Mouse (Mus musculus) fat pad, adult 2 months (tissue): ENCODE measurements around the gene Pigt.

Experiments used
- DNase-seq: peaks from one replicate; pipeline ENCODE4 v3.0.0-alpha.2; 2011; ENCODE audit warnings: low read depth, low spot score; ENCODE audit errors: extremely low read depth

The Pigt gene

GRCm38 (mm10) chr2:164519171-164519526, 21.8 kb downstream of the Pigt start:
- DNase-seq = no peak

DNA sequence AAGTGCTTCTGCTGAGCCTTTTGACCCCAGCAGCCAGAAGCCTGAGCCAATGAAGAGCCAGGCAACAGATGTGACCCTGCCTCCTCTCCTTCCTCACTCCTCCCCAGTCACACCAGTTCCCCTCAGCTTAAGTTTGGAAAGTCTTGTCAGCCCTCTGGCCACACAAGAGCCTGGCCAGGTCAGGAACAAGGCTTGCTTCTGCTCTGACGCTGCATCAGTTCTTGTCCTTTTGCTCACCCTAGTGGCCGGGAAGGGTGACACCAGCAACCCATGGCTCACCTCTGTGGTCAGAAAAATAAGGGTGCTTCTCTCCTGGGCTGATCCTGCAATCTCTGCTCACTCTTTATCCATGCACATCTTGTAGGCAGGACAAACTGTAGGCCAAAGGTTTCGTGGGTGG, 23.5 kb downstream of the Pigt start:
- no peak for DNase-seq

GRCm38 (mm10) chr2:164521841-164522240, 24.5 kb downstream of the Pigt start:
- DNase-seq = no peak

DNA sequence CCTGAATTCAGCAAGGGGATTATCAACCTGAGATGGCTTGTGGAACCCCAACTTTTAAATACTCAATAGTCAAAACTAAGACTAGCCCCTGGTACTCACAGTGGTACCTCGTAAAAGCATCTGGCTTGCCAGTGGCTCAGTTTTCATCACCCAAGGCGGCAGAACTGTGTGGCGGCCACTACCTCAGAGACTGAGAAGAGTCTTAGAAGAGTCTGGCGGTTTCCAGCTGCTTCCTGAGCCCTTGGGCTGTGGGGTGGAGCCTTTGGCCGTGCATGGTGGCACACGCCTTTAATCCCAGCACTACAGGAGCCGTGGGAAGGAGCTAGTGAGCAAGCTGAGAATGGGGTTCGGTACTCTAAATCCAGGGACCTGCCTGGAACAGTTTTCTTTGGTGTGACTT, 25.0 kb downstream of the Pigt start:
- DNase-seq = no peak

GRCm38 (mm10) chr2:164523301-164523773, 26.0 kb downstream of the Pigt start:
- DNase-seq = no peak

DNA sequence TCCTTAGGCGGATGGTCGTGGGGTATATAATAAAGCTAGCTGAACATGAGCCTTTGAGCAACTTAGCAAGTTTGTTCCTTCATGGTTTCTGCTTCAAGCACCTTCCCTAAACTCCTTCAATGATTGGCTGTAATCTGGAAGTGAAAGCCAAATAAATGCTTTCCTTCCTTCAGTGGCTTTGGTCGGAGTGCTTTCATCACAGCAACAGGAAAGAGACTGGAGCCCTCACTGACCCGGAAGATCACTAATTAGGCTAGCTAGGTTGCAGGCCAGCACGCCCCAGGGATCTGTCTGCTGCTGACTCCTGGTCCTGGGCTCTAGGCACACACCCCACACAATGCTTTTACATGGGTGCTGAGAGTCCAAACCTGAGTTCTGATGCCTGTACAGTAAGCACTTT, 31.2 kb downstream of the Pigt start:
- DNase-seq = no peak

DNA sequence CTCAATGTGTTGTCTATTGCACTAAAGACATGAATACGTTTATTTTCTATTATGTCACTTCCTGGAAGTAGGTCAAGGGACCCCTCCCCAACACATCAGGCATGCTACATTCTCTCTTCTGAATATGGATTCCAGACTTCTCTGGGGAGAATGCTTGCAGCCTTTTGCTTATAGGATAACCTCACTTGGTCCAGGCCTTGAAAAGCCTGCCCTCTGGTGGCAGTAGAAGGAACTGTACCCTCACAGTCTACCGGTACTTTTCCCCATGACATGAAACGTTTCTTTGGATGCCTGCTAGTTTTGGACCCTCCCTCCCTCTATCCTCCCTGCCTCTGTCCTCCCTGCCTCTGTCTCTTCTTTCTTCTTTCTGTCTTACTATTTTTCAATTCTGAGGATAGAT, 33.8 kb downstream of the Pigt start:
- DNase-seq = no peak

DNA sequence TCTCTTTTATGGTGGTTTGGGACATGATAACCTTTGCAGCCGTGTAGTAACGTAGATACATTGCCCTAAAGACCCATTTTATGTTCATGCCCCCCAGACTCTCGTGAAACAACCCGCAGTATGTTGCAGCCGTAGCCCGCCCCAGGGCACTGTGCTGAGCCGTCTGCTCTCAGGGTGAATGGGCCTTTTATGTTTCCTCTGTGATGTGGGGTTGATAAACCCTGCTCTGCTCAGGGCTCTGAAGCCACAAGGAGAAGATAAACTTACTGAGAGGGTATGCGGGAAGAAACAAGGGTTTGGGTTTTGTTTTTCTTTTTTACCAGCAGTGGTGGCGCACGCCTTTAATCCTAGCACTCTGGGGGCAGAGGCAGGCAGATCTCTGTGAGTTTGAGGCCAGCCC, 37.0 kb downstream of the Pigt start:
- no peak for DNase-seq

DNA sequence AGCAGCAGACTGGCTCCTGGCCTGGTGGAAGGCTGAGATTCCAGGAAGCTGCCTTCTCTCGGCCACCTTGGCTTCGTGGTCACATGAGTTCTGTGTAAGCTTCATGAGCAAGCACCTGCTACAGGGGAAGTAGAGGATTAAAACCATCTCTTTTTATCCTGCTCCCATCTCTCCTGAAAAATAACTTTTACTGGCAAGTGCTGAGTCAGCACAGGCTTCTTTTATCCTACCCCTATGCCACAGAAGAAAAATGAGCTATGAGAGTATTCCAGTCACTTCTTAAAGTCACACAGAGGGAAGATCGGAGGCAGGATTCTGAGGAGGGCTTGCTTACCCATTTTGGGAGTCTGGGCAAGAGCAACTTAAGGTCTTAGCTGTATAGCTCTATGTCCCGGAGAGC, 39.7 kb downstream of the Pigt start:
- DNase-seq = no peak

GRCm38 (mm10) chr2:164540652-164541427, 43.5 kb downstream of the Pigt start:
- DNase-seq = no peak

DNA sequence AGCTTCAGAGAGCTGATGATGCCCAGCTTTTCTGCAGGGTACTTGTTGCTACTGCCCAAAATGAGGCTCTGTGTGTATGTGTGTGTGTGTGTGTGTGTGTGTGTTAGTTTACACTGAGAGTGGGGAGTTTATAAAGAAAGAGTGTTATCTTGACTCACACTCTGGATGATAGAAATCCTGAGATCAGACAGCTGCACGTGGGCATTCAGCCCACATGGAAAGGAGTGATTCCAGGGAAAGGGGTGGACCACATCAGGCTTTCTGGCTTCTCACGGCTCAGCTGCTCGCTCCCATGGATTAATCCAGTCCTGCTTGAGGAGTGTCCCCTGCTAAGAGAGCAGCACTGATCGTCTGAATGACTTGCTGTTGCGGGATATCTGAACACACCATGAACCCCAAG, 44.8 kb downstream of the Pigt start:
- no peak for DNase-seq

GRCm38 (mm10) chr2:164542598-164542997, 45.3 kb downstream of the Pigt start:
- no peak for DNase-seq

DNA sequence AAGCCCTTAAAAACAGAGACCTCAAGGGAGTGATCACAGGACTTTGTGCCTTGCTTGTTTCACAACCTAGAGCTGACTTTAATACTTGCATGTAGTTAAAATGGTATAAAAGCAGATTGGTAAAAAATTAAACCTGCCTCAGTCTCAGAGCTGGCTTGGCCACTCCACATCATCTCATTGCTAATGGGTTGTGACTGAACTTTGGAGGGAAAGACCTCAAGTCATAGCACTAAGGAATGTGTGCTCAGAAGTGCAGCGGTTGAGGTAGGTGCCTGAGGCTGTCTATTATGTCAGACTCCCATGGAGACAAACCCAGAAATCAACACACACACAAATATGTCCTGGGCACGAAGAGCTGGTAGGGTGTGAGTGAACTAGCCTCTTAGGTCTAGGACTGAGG, 46.4 kb downstream of the Pigt start:
- no peak for DNase-seq

- DNase-seq = no peak
Measured at GRCm38 (mm10) chr2:164544454-164545097, 47.3 kb downstream of the Pigt start.

GRCm38 (mm10) chr2:164549338-164549737, 52.0 kb downstream of the Pigt start:
- no peak for DNase-seq

DNA sequence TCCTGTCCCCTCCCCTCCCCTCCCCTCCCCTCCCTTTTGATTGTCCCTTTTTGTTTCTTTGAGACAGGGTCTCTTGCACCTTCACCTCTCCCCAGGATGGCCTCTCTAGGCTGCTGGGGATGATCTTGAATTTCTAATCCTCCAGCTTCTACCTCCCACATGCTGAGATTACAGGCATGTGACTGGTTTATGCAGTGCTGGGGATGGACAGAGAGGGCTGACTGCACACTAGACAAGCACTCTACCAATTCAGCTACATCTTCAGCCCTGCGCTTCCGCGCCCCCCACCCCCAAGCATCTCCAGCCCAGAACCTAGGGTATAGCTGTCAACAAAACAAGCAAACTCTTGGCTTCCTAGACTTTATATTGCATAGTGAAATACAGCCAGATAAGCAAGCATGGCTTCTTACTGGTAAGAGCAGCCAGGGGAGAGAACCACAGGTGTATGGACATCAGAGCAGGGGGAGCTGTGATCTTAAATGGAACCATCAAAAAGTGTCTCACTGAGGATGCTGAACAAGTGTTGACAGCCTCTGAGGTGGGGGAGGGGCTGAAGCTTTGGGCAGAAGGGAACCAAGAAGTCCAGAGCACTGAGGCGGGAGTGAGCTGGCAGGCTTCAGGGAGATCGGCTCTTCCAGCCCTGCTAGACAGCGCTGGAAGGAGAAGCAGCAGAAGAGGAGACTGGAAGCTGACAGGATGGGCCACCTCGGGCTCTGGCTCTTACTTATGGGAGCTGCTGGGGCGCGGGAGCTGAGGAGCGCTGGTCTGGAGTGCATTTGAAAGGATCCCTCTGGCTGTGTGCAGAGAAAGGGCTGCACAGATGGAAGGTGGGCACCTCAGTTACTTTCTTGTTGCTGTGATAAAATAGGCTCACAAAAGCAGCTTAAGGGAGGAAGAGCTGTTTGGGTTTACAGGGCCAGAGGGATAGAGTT, 52.9 kb downstream of the Pigt start:
- DNase-seq = no peak

DNA sequence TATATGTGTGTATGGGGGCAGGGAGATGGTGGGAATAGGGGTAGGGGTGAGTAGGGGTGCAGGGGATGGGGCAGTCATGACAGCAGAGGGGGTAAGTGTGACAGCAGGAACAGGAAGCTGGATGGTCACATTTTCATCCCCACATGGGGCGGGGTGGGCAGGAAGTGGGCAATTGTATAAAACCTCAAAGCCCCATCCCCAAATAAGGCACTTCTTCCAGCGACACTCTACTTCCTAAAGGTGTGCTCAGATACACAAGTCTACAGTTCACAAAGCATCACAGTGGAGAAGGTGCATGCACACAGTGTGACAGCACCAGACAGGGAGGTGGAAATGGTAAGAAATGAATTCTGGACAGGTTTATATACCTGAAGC, 53.6 kb downstream of the Pigt start:
- no peak for DNase-seq

- no peak for DNase-seq
Measured at GRCm38 (mm10) chr2:164551502-164551901, 54.2 kb downstream of the Pigt start.
